Mouse (Mus musculus): ENCODE measurements around the gene Tcf20. TPM values are rescaled to one million over a fixed set of nuclear protein-coding genes. Genes with fewer than 3 reads are reported as not detected.

Gene Tcf20
- polyA plus RNA-seq, 1 experiment from 2014 or later, result 17.4 TPM

GRCm38 (mm10) chr15:82763631-82764420 lies 223.8 kb downstream of the Tcf20 start, which contains the start of gene Cyp2d40:
TSS of gene Cyp2d40 (minus strand) at chr15:82764183.
- no peak for ATAC-seq
- Histone ChIP-seq H3K27me3 (replicated peaks; ENCODE audit: control insufficient read depth, insufficient read depth, low read length) (no peaks in the 10 kb centered on the region), H3K27ac (ENCODE audit: low read depth, low read length) (no peak within 1 kb of the TSS), H3K4me1 (ENCODE audit: control insufficient read depth, insufficient read depth, low read length) (no peaks in the 10 kb centered on the region), H3K36me3 (ENCODE audit: control insufficient read depth, insufficient read depth, low read length) (no peaks in the 10 kb centered on the region), H3K4me3 (ENCODE audit: low read depth, low read length) (no peak within 1 kb of the TSS), H3K9me3 (replicated peaks; ENCODE audit: control insufficient read depth, low read length) (no peaks in the 10 kb centered on the region), H3K4me2 (ENCODE audit: low read length) (no peak within 1 kb of the TSS), H3K9ac (ENCODE audit: low read length) (no peak within 1 kb of the TSS)
- 91% methylated on average over 9 of the region's 9 CpGs for WGBS
- no peak for DNase-seq (ENCODE audit: low spot score)

Small RNA genes lying within 50 kb of the gene (microRNA-seq; reads per million reads assigned to microRNA genes)
- not detected for gene Gm27618
- gene Mir3080, result 25.7 reads per million, percentile 41 among the genes with 10 or more reads in this experiment

Other genes with a start within 250 kb of the Tcf20 start
- not detected in 2 replicates for gene Cyp2d40, start 223.7 kb downstream of the Tcf20 start, polyA plus RNA-seq (2014; fragmentation: Nextera tagmentation; extraction: Ambion mirVana)
- not detected in 2 replicates for gene Cyp2d26, start 193.6 kb downstream of the Tcf20 start, polyA plus RNA-seq (2014; fragmentation: Nextera tagmentation; extraction: Ambion mirVana)
- 1.2 and 2.0 TPM in 2 replicates for gene Nfam1, start 45.4 kb upstream of the Tcf20 start, polyA plus RNA-seq (2014; fragmentation: Nextera tagmentation; extraction: Ambion mirVana)
- gene Serhl, start 101.6 kb upstream of the Tcf20 start, polyA plus RNA-seq (2014; fragmentation: Nextera tagmentation; extraction: Ambion mirVana), result 32.7 and 37.6 TPM in 2 replicates
- 64.2 and 67.3 TPM in 2 replicates for gene Rrp7a, start 134.9 kb upstream of the Tcf20 start, polyA plus RNA-seq (2014; fragmentation: Nextera tagmentation; extraction: Ambion mirVana)
- gene Poldip3, start 161.5 kb upstream of the Tcf20 start, polyA plus RNA-seq (2014; fragmentation: Nextera tagmentation; extraction: Ambion mirVana), result 158 and 167 TPM in 2 replicates
- gene Cyb5r3, start 184.7 kb upstream of the Tcf20 start, polyA plus RNA-seq (2014; fragmentation: Nextera tagmentation; extraction: Ambion mirVana), result 63.3 and 75.1 TPM in 2 replicates